Mouse (Mus musculus) heart, adult 2 months (tissue): Measurements from ENCODE around the gene V1ra8. TPM values are rescaled to one million over a fixed set of nuclear protein-coding genes. Genes with fewer than 3 reads are reported as not detected.

Experiments
- DNase-seq, 2 experiments: peaks; one replicate each; pipeline ENCODE4 v3.0.0; 2021
- H3K27ac ChIP-seq: fragments of 200-600 bp; 2 replicates; pipeline ENCODE4 v1.8.1; 2022
- H3K27me3 ChIP-seq: fragments of 200-500 bp; 2 replicates; pipeline ENCODE4 v1.6.1; 2012; ENCODE audit warnings: mild to moderate bottlenecking, low read length, inconsistent platforms, mixed read lengths; ENCODE audit not compliant: control insufficient read depth, insufficient read depth
- H3K36me3 ChIP-seq: fragments of 200-500 bp; 2 replicates; pipeline ENCODE4 v1.6.1; 2012; ENCODE audit warnings: low read length, inconsistent platforms; ENCODE audit not compliant: control insufficient read depth, insufficient read depth
- H3K4me1 ChIP-seq: fragments of 200-500 bp; 2 replicates; pipeline ENCODE4 v1.6.1; 2011; ENCODE audit warnings: low read length; ENCODE audit not compliant: control insufficient read depth, insufficient read depth
- H3K4me3 ChIP-seq: fragments of 200-600 bp; 2 replicates; pipeline ENCODE4 v1.8.1; 2022
- H3K79me2 ChIP-seq: fragments of 200-500 bp; replicated peaks from 2 replicates; pipeline ENCODE4 v1.6.1; 2012; ENCODE audit warnings: mild to moderate bottlenecking, inconsistent platforms, low read length, moderate library complexity, mixed read lengths; ENCODE audit not compliant: control insufficient read depth, insufficient read depth
- H3K9ac ChIP-seq: fragments of 200-500 bp; 2 replicates; pipeline ENCODE4 v1.6.1; 2012; ENCODE audit warnings: low read depth, mild to moderate bottlenecking, control low read depth, inconsistent platforms, low read length, mixed read lengths
- CTCF ChIP-seq: fragments of 200-600 bp; IDR thresholded peaks from 2 replicates; pipeline ENCODE4 v1.8.1; 2022; ENCODE audit warnings: antibody characterized with exemption, mild to moderate bottlenecking, moderate library complexity
- EP300 ChIP-seq: fragments of 200-500 bp; IDR thresholded peaks from 2 replicates; pipeline ENCODE4 v1.6.1; 2011; ENCODE audit warnings: low read depth, low read length, control low read depth; ENCODE audit not compliant: insufficient read depth
- POLR2A ChIP-seq: fragments of 200-500 bp; IDR thresholded peaks from 2 replicates; pipeline ENCODE4 v1.6.1; 2011; ENCODE audit warnings: mild to moderate bottlenecking, low read depth, low read length, control low read depth; ENCODE audit not compliant: insufficient read depth
- WGBS: fragments of 180-500 bp; shearing (Covaris S2); methylation state at CpG from one replicate; pipeline ENCODE4 v1.1.7; 2018; 5-methylcytosine and 5-hydroxymethylcytosine counted together
- intact Hi-C: fragments of 180-260 bp; cut with DNase I; formaldehyde crosslinking; loops from one replicate; pipeline ENCODE4 v1.15.1; 2025
- polyA plus RNA-seq: library from polyadenylated mRNA; depleted of rRNA; stranded (reverse); fragments of >200 nt; gene quantifications from 2 replicates; pipeline ENCODE4 v1.2.3, GENCODE M21; 2012; rRNA removed
- total RNA-seq, 2 experiments: library from RNA; stranded (reverse); gene quantifications; 2 replicates each; pipeline ENCODE4 v1.2.3; 2021

Gene V1ra8
- total and polyA plus RNA-seq, 3 experiments, result not detected

GRCm38 (mm10) chr6:90246000-90246399 lies 43.4 kb downstream of the V1ra8 start, which contains the start of gene Vmn1r54:
Gene Vmn1r54 (plus strand): TSS chr6:90246300.
- Histone ChIP-seq H3K9ac (no peak within 1 kb of the TSS), H3K27me3 (no peaks in the 10 kb centered on the region), H3K36me3 (no peaks in the 10 kb centered on the region), H3K79me2 (no peaks in the 10 kb centered on the region), H3K27ac (no peak within 1 kb of the TSS), H3K4me3 (no peak within 1 kb of the TSS), H3K4me1 (no peaks in the 10 kb centered on the region)
- intact Hi-C loops, result no loop called here
- no peak for DNase-seq
- 50% methylated on average over 1 of the region's 1 CpGs for WGBS
- TF ChIP-seq EP300 (no peak), POLR2A (no peak), CTCF (no peak)

Other genes with a start within 250 kb of the V1ra8 start
- not detected for gene Vmn1r46, start 233.5 kb upstream of the V1ra8 start, total RNA-seq
- gene Vmn1r46, start 233.5 kb upstream of the V1ra8 start, polyA plus RNA-seq, result not detected in 2 replicates
- not detected for gene Vmn1r47, start 186.6 kb upstream of the V1ra8 start, total RNA-seq
- gene Vmn1r47, start 186.6 kb upstream of the V1ra8 start, polyA plus RNA-seq, result not detected in 2 replicates
- gene Vmn1r48, start 166.0 kb upstream of the V1ra8 start, total RNA-seq, result not detected
- gene Vmn1r48, start 166.0 kb upstream of the V1ra8 start, polyA plus RNA-seq, result not detected in 2 replicates
- not detected for gene Vmn1r49, start 124.3 kb upstream of the V1ra8 start, total RNA-seq
- gene Vmn1r49, start 124.3 kb upstream of the V1ra8 start, polyA plus RNA-seq, result not detected in 2 replicates
- not detected for gene Vmn1r50, start 101.4 kb upstream of the V1ra8 start, total RNA-seq
- gene Vmn1r50, start 101.4 kb upstream of the V1ra8 start, polyA plus RNA-seq, result not detected in 2 replicates
- gene Vmn1r51, start 80.2 kb upstream of the V1ra8 start, total RNA-seq, result not detected
- not detected in 2 replicates for gene Vmn1r51, start 80.2 kb upstream of the V1ra8 start, polyA plus RNA-seq
- not detected for gene Vmn1r52, start 28.0 kb upstream of the V1ra8 start, total RNA-seq
- not detected in 2 replicates for gene Vmn1r52, start 28.0 kb upstream of the V1ra8 start, polyA plus RNA-seq
- gene Vmn1r53, start 21.6 kb downstream of the V1ra8 start, total RNA-seq, result not detected
- not detected in 2 replicates for gene Vmn1r53, start 21.6 kb downstream of the V1ra8 start, polyA plus RNA-seq
- not detected for gene Vmn1r54, start 43.5 kb downstream of the V1ra8 start, total RNA-seq
- not detected in 2 replicates for gene Vmn1r54, start 43.5 kb downstream of the V1ra8 start, polyA plus RNA-seq
- gene BC048671, start 98.4 kb downstream of the V1ra8 start, total RNA-seq, result not detected
- 0.26 and 0.27 TPM in 2 replicates for gene BC048671, start 98.4 kb downstream of the V1ra8 start, polyA plus RNA-seq
- not detected for gene Chst13, start 122.4 kb downstream of the V1ra8 start, total RNA-seq
- 0.12 TPM in 1 of 2 replicates, not detected in the other for gene Chst13, start 122.4 kb downstream of the V1ra8 start, polyA plus RNA-seq
- gene Uroc1, start 130.5 kb downstream of the V1ra8 start, total RNA-seq, result not detected
- gene Uroc1, start 130.5 kb downstream of the V1ra8 start, polyA plus RNA-seq, result 0.12 TPM in 1 of 2 replicates, not detected in the other
- 10 to 100 TPM; 12.6 to 14.6 TPM for gene Zxdc, start 166.7 kb downstream of the V1ra8 start, total RNA-seq
- 8.4 and 10.8 TPM in 2 replicates for gene Zxdc, start 166.7 kb downstream of the V1ra8 start, polyA plus RNA-seq
- under 1 TPM; 0.16 to 0.18 TPM for gene Cfap100, start 226.0 kb downstream of the V1ra8 start, total RNA-seq
- 0.44 and 0.80 TPM in 2 replicates for gene Cfap100, start 226.0 kb downstream of the V1ra8 start, polyA plus RNA-seq